Mouse (Mus musculus): ENCODE data around the gene Pttg1.

Pttg1 gene

GRCm38 (mm10) chr11:43408888-43409287, 17.2 kb downstream of the Pttg1 start:
- no peak for DNase-seq (ENCODE audit: low spot score)

GRCm38 (mm10) chr11:43404150-43404807, 21.8 kb downstream of the Pttg1 start:
- DNase-seq (ENCODE audit: low spot score), result no peak

DNA sequence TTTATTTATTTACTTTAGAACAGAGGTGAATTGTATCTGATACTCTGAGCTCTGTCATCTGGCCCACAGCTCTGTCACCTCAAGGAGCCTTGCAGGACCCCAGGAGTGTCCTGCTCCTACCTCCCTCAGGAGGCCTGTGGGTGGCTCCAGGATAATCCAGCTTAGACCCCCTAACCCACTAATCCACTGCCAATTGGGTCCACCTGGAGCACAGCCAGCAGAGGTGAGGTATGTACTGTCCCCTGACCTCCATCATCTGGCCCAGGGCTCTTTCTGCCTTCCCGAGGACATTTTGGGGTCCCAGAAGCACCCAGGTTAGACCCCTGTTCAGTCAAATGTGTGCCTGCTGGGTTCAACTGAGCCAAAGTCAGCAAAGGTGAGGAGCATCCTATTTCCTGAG, 25.9 kb downstream of the Pttg1 start:
- no peak for DNase-seq (ENCODE audit: low spot score)

GRCm38 (mm10) chr11:43399297-43399696, 26.8 kb downstream of the Pttg1 start:
- no peak for DNase-seq (ENCODE audit: low spot score)

DNA sequence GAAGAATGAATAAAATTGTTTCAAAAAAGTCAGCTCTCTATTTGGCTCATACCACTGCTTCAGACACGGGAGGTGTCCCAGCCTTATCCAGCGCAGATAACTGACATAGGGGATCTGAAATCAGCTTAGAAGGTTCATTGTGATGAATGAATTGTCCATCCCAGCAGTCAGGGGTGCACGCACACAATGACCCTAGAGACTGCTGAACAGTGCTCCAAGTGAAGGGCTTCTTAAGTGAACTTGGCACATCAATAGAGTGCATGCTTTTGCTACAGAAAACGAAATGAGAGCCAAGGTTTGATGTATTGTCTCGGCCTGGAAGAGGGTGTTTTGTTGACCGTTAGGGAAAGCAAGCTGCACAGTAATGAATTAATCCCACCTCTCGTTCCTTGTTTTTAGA, 29.4 kb downstream of the Pttg1 start:
- DNase-seq (ENCODE audit: low spot score), result no peak

DNA sequence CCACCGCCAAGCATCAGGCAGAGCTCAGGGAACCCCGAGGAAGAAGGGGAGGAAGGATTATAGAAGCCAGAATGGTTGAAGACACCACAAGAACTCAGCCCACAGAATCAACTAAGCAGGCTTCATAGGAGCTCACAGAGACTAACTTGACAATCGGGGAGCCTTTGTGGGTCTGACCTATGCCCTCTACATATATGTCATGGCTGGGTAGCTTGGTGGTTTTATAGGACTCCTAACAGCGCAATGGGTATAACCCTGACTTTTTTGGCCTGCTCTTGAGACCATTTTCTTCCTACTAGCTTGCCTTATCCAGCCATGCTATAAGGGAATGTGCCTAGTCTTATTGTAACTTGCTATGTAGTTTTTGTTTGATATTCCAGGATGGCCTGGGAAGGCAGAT, 29.8 kb downstream of the Pttg1 start:
- no peak for DNase-seq (ENCODE audit: low spot score)

DNA sequence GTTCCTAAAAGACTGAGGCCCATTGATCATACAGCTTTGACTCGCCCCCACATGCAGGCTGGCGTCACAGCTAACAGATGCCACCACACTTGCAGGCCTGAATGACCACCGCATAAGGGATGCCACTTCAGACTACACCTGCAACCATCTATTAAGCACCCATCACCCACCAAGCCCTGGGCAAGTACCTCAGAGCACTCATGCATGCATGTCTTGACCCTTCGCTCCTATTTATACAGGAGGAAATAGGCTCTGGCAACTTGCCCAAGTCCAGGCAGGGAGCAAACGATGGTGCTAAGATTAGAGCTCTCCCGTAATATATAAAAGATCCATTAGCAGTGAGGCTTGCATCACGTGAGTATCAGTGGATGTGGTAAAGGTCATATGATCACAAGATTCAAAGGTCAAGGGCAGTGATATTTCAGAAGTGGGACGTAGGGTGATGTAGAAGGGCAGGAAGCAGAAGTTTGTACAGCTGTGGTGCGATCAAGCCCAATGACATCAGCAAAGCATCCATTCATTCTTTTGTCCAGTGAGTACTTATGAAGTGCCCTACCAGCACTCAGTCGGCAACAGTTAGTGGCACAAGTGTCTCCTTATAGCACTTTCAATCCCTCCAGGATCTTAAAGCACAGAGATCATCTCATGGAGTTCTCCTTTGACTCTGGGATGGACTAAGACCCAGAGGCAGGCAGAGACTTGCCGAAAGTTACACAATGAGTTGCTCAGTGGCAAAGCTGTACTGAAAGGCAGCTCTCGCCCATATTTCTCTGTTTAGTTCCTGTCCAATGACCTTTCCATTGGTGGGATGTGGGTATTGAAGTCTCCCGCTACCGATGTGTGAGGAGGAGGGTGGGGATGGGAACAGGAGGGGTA, 30.7 kb downstream of the Pttg1 start:
- DNase-seq (ENCODE audit: low spot score), result no peak

GRCm38 (mm10) chr11:43393325-43393724, 32.7 kb downstream of the Pttg1 start:
- no peak for DNase-seq (ENCODE audit: low spot score)

DNA sequence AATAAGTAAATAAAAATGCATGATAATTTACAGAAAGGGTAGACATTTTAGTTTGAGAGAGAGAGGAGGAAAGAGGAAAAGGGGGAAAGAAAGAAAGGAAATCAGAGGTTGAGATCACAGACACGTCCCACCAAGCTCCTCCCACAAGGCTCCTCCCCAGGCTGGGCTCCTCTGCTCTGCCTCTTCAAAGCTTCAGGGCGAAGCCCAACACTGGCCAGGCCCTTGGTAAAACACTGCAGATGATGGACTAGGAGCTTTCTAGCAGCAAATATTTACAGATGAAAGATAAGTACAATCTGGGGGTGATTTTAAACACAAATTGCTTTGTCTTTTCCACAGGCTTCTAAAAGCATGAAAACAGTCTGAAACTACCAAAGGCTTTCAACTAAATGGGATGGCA, 33.3 kb downstream of the Pttg1 start:
- DNase-seq (ENCODE audit: low spot score), result no peak

GRCm38 (mm10) chr11:43389118-43389517, 36.9 kb downstream of the Pttg1 start:
- DNase-seq (ENCODE audit: low spot score), result no peak

GRCm38 (mm10) chr11:43388122-43389097, 37.6 kb downstream of the Pttg1 start:
- no peak for DNase-seq (ENCODE audit: low spot score)

- DNase-seq (ENCODE audit: low spot score), result no peak
Observed at GRCm38 (mm10) chr11:43387004-43387880, 38.8 kb downstream of the Pttg1 start.

GRCm38 (mm10) chr11:43385716-43386115, 40.3 kb downstream of the Pttg1 start:
- no peak for DNase-seq (ENCODE audit: low spot score)

DNA sequence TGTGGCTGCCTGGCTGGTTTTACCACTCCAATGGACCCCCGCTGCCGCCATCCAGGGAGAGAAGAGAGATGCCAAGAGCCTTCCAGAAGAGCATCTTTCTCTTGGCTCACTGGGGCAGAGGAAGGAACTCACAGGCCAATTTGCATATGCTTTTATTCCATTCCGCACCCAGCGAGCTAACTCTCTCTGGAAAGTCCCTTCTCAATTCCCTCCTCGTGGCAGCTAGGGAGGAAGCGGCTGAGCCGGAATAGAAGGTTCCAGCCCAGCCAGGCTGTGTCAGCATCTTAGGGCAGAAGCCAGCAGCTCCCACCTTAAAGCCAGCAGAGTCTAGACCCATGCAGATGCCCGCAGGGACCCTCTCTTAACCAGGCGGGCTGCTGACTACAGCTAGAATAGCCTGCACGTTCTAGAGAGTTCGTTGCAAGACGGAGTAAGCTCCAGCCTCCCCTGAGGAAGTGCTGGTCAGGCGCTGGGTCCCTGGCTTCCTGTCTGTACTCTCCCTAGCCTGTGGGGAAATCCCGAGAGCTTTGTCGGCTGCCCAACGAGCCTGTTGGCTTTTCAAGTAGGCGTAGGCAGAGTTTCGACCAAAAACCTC, 40.9 kb downstream of the Pttg1 start:
- DNase-seq (ENCODE audit: low spot score), result peak; percentile 27

GRCm38 (mm10) chr11:43383581-43383980, 42.5 kb downstream of the Pttg1 start:
- DNase-seq (ENCODE audit: low spot score), result no peak

- DNase-seq (ENCODE audit: low spot score), result no peak
Observed at GRCm38 (mm10) chr11:43380901-43381300, 45.1 kb downstream of the Pttg1 start.

GRCm38 (mm10) chr11:43379911-43380485, 46.1 kb downstream of the Pttg1 start:
- no peak for DNase-seq (ENCODE audit: low spot score)

GRCm38 (mm10) chr11:43379488-43379887, 46.6 kb downstream of the Pttg1 start:
- no peak for DNase-seq (ENCODE audit: low spot score)

DNA sequence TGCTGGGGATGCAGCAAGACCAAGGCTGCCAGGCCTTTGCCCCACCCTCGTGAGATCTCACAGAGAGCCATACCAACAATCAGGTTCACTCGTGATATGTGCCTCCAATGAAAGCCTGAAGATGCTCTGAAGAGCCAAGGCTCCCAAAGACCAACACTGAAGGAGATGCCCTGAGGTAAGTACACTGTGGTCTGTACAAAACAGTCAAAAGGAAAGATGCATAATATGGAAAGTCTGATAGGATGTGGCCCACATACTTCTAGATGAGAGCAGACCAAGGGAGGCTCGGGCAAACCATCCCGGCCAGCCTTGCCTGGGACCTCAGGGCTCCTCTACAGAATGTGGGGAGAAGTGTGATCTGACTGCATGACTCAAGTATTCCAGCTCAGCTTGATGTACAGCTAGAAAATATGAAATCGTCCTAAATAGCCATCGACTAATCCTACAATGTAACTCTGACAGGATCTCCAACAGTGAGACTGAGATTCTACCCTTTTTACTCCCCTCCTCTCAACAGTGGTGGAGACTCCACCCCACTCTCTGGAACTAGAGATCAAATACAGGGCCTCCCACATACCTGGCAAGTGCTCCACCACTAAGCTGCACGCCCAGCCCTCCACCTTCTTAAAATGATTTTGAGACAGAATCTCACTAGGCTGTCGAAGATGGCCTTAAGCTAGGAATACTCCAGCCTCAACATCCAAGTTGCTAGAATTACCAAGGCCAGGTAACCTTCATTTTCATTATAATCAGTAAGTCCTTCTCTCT, 48.8 kb downstream of the Pttg1 start:
- DNase-seq (ENCODE audit: low spot score), result no peak

GRCm38 (mm10) chr11:43376598-43376997, 49.5 kb downstream of the Pttg1 start:
- DNase-seq (ENCODE audit: low spot score), result no peak
